Mouse (Mus musculus) spleen, adult 2 months (tissue): ENCODE results near the gene Fkbp9.

Experiments used
- CTCF ChIP-seq: fragments of 200-500 bp; IDR thresholded peaks from 2 replicates; pipeline ENCODE4 v1.5.1; 2011; ENCODE audit warnings: mild to moderate bottlenecking, inconsistent platforms; ENCODE audit not compliant: insufficient read depth, insufficient read length, insufficient replicate concordance; ENCODE audit errors: extremely low read depth
- POLR2A ChIP-seq: fragments of 200-500 bp; IDR thresholded peaks from 2 replicates; pipeline ENCODE4 v1.6.1; 2011; ENCODE audit warnings: low read depth, low read length, inconsistent platforms

DNA sequence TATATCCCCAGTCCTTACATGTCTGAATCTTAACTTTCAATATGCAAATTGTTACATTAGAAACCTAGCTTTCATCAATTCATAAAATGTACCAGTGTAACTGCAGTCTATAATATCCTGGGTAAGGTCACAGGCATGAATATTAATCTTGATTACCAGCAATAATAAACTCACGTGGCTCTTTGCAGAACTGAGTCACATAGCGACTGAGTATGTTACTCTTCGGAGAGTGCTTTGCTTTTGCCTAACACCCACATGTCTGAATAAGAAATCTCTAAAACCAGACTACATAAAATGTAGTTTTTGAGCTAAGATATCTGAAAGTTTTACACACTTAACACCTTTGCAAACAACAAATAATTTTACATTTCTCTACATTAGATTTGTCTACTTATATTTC lies 69.5 kb downstream of the Fkbp9 start:
- TF ChIP-seq CTCF, result no peak
- TF ChIP-seq POLR2A, result no peak
